Mouse (Mus musculus) megakaryocyte, embryonic 14.5 days (primary cell): ENCODE results near the gene Epha2.

ENCODE experiments used
- FLI1 ChIP-seq: IDR thresholded peaks from 2 replicates; pipeline ENCODE4 v1.6.1; 2012; ENCODE audit warnings: low read length, inconsistent platforms, mixed read lengths
- GATA1 ChIP-seq: IDR thresholded peaks from 3 replicates; pipeline ENCODE4 v1.6.1; 2012; ENCODE audit warnings: mixed read lengths, low read length, inconsistent platforms, borderline replicate concordance

GRCm38 (mm10) chr4:141308857-141309772 is 8.1 kb downstream of the Epha2 start:
- TF ChIP-seq FLI1 (no peak), GATA1 (no peak)
